Mouse (Mus musculus) heart, postnatal 0 days (tissue): ENCODE data around the gene Txnip.

ENCODE experiments used
- CTCF ChIP-seq: IDR thresholded peaks from 2 replicates; pipeline ENCODE4 v1.5.1; 2016; ENCODE audit warnings: antibody characterized with exemption, control low read depth, low read depth
- EP300 ChIP-seq: IDR thresholded peaks from 2 replicates; pipeline ENCODE4 v1.6.1; 2016; ENCODE audit warnings: antibody characterized with exemption, low read depth

DNA sequence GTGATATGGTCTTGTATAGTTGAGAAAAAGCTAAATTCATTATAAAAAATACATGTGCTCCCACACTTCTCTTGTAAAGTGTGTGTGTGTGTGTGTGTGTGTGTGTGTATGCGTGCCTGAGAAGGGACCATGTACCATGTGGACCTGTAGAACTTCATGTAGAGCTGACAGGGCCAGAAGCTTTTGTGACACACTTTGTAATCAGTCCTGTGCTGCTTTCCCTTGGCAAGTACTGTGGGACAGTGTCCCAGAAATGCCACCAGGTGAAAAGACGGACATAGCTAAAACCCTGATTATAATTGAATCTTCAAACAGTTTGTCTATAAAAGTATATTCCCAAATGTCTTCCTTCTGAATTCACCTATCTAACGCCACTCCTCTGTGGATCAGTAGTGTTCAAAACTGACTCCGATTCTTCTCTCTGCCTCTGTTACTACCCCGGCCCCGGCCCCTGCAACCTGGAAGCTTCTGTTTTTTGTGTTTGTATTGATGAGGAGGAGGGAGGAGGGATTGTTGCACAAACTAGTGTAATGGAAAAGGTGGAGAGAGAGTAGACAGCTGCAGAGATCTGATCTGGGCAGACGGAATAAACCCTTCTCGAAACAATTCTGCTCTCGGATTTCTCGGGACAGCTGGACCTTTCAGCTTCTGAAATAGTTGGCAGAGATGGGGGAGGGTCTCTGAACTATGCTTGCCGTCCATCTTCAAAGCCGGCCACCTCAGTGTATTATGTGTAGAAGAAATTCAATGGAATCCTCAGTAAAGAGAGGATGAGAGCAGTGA, 33.5 kb upstream of the Txnip start:
- TF ChIP-seq CTCF (no peak), EP300 (no peak)
